Mouse (Mus musculus) E14TG2a.4 (cell line): ENCODE measurements around the gene Plxnd1.

Experiments used
- H3K27me3 ChIP-seq: 2 replicates; pipeline ENCODE4 v1.6.1; 2014; ENCODE audit warnings: low read length, control low read depth; ENCODE audit not compliant: insufficient read depth
- H3K36me3 ChIP-seq: 2 replicates; pipeline ENCODE4 v1.6.1; 2014; ENCODE audit warnings: low read length, control low read depth; ENCODE audit not compliant: insufficient read depth
- H3K4me1 ChIP-seq: replicated peaks from 2 replicates; pipeline ENCODE4 v1.6.1; 2014; ENCODE audit warnings: low read depth, low read length, control low read depth
- H3K4me3 ChIP-seq: replicated peaks from 2 replicates; pipeline ENCODE4 v1.5.1; 2014; ENCODE audit warnings: mild to moderate bottlenecking, low read length
- H3K9me3 ChIP-seq: 2 replicates; pipeline ENCODE4 v1.6.1; 2014; ENCODE audit warnings: low read length, control low read depth
- CTCF ChIP-seq: conservative IDR thresholded peaks from 2 replicates; pipeline ENCODE4 v1.5.1; 2014; ENCODE audit warnings: low read length
- NANOG ChIP-seq: IDR thresholded peaks from 2 replicates; pipeline ENCODE4 v1.6.1; 2014; ENCODE audit warnings: borderline replicate concordance, low read length, mixed read lengths
- POU5F1 ChIP-seq: IDR thresholded peaks from 2 replicates; pipeline ENCODE4 v1.6.1; 2014; ENCODE audit warnings: low read length, borderline replicate concordance

Gene Plxnd1

DNA sequence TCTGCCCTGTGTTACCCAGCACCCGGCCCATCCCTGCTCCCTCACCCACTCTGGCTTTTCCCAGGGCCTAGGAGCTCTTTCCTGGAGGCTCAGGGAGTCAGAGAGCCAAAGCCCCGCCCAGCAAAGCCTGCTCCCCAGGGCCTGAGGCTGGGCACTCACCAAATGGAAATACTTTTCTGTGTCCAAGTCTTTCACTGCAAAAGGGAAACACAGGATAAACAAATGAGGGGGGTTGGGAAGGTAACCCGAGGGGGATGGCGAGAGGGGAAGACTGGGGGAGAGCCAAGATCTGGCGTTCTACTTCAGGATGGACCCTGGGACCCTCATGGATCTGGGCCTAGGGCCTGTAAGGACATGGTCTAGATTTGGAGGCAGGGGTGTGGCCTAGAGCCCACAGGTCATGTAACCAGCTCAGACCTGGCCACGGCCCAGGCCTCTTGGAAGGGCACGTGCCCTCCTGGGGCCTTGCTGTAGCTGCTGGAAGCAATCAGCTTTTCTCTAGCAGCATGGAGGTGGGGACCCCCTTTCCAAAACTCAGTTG is 35.6 kb downstream of the Plxnd1 start:
- TF ChIP-seq CTCF: no peak
- TF ChIP-seq POU5F1: no peak
- no peak for TF ChIP-seq NANOG
- Histone ChIP-seq H3K4me3 (no peak overlapping the region), H3K27me3 (peaks cover 58% of the 10 kb centered on the region), H3K4me1 (peaks cover 38% of the 10 kb centered on the region), H3K36me3 (no peaks in the 10 kb centered on the region), H3K9me3 (no peaks in the 10 kb centered on the region)

DNA sequence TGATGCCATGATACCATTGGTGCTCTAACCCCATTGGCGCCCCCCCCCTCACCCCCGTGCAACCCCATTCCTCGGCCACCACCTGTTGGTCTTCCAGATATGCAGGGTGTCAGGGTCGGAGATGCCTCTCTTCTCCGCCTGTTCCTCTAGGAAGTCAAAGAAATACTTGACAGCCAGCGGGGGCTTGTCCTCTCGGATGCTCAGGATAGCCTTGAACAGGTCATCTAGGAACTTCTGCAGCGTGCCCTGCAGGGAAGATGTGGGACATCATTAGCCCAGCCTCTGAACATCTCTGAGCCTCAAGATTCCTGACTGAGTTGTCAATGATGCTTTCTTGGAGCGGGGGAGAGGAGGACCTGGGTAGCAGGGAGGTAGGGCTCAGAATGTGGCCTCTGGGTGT is 36.4 kb downstream of the Plxnd1 start:
- no peak overlapping the region for H3K4me3 ChIP-seq

DNA sequence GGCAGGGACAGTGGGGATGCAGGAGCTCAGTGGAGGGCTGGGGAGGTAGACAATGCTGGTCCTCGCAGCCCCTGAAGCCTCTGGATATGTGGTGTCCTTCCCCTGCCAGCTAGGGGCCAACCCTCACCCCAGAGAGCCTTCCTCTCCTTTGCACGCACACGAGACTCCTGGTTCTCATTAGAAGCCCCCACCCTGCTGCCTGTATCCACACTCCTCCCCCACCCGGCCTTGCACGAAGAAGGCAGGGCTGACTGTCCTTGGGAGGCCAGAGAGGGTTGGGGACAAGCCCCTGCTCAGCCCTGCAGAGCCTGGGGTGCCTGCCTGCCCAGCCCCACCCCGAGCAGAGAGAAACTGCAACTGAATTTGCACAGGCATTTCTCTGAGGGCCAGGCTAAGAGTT is 37.1 kb downstream of the Plxnd1 start:
- H3K9me3 ChIP-seq: no peaks in the 10 kb centered on the region
- no peak overlapping the region for H3K4me3 ChIP-seq

More for the DNA sequence above, 36.4 kb downstream of the Plxnd1 start:
- peaks cover 50% of the 10 kb centered on the region for H3K27me3 ChIP-seq
- H3K9me3 ChIP-seq: no peaks in the 10 kb centered on the region
- TF ChIP-seq CTCF (no peak), POU5F1 (no peak), NANOG (no peak)
- H3K4me1 ChIP-seq: peaks cover 31% of the 10 kb centered on the region
- no peaks in the 10 kb centered on the region for H3K36me3 ChIP-seq

DNA sequence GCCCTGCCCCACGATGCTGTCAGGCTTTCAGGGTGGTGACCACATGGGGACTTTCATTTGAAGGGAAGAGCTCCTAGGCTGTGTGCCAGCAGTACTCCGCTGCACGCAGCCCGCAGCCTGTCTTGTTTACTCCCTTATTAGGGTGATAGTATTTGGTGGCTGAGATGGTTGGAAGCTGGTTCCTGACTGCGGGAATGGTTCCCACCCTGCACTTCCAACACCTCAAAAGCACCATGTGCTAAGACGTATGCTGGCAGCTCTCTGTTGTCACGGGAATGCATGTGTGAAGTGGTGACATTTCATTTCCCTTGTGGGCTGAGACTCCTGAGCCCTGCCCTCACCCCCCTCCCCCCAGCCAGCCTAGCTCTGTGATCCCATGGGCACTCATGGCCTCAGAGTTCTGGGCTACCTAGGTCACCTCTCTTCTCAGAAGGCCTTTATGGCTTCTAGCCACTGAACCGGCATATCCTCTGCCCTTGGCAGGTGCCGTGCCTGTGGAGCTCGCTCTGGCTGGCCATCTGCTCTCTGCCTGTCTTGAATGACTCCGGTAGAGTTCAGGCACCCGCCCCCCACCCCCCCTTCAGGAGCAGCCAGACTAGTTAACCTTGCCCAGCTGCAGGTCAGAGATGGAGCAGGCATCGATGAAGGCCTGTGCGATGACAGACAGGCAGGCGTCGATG is 37.7 kb downstream of the Plxnd1 start:
- TF ChIP-seq NANOG (no peak), POU5F1 (no peak), CTCF (no peak)
- H3K4me3 ChIP-seq: no peak overlapping the region
- no peaks in the 10 kb centered on the region for H3K9me3 ChIP-seq
- peaks cover 17% of the 10 kb centered on the region for H3K4me1 ChIP-seq
- no peaks in the 10 kb centered on the region for H3K36me3 ChIP-seq
- H3K27me3 ChIP-seq: peaks cover 47% of the 10 kb centered on the region

More for the DNA sequence above, 37.1 kb downstream of the Plxnd1 start:
- Histone ChIP-seq H3K27me3 (peaks cover 45% of the 10 kb centered on the region), H3K4me1 (peaks cover 23% of the 10 kb centered on the region), H3K36me3 (no peaks in the 10 kb centered on the region)
- no peak for TF ChIP-seq CTCF
- no peak for TF ChIP-seq POU5F1
- no peak for TF ChIP-seq NANOG

DNA sequence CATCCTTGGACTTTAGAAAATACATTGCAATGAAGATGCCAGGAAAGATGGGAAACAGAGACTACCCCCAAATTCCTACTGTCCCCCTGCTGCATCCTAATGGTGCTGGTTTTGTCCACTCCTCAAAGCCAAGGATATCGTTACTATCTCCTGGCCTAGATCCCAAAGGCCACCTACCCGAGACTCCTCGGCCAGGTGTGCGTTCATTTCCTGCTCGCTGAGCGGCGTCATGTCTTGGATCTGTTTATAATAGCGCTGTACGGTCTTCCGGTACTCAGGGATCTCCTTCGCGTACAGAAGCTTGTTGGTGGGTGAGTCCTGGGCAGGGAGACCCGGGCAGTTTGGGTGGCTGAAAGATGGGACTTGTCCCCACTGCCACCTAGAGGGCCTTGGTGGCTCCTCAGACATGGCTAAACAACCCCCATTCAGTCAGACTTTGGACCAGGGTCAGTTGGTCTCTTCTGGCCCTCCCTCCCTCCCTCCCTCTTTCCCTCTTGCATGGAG is 38.3 kb downstream of the Plxnd1 start:
- H3K4me3 ChIP-seq: no peak overlapping the region
- no peak for TF ChIP-seq NANOG
- no peak for TF ChIP-seq CTCF
- TF ChIP-seq POU5F1: no peak
- peaks cover 13% of the 10 kb centered on the region for H3K4me1 ChIP-seq
- H3K27me3 ChIP-seq: peaks cover 41% of the 10 kb centered on the region
- H3K36me3 ChIP-seq: no peaks in the 10 kb centered on the region
- no peaks in the 10 kb centered on the region for H3K9me3 ChIP-seq

DNA sequence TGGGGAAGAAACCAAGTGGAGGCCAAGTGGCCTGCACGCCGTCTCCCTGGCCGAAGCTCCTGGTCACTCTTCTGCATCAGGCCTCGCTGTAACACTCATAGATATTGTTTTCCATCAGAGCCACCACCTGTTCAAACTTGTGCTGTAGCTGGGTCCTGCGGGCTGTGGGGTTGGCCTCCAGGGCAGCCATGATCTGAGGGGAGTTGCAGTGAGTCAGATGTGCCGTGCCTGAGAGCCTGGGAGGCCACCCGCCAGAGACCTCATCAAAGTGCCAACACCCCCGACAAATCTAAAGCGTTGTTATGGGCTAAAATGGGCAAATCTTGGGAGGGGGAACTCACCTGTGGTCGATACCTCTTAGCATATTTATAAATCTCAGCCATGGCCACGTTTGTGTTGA is 39.1 kb downstream of the Plxnd1 start:
- H3K9me3 ChIP-seq: no peaks in the 10 kb centered on the region
- TF ChIP-seq NANOG (no peak), CTCF (no peak), POU5F1 (no peak)
- H3K36me3 ChIP-seq: no peaks in the 10 kb centered on the region
- peaks cover 13% of the 10 kb centered on the region for H3K4me1 ChIP-seq
- H3K27me3 ChIP-seq: peaks cover 34% of the 10 kb centered on the region
- no peak overlapping the region for H3K4me3 ChIP-seq

DNA sequence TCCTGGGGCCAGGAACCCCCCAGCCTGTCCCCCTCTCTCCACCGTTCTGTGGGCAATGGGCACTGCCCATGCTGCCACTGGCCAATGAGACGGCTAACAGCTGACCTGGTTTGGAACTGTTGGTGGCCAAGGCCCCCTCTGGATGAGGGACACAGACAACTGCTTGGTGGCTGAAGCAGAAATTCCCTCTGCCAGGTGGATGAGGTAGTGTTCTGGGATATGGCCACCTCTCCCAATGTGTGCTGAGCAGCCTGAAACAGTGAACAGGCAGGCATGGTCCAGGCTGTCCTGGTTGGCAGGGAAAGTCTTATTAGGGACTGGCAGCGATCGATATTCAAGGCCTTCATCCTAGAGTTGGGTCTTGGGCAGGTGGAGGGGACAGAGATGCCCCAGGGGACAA is 39.6 kb downstream of the Plxnd1 start:
- H3K36me3 ChIP-seq: no peaks in the 10 kb centered on the region
- TF ChIP-seq POU5F1 (no peak), NANOG (no peak), CTCF (no peak)
- H3K4me3 ChIP-seq: no peak overlapping the region
- peaks cover 29% of the 10 kb centered on the region for H3K27me3 ChIP-seq
- H3K9me3 ChIP-seq: no peaks in the 10 kb centered on the region
- peaks cover 13% of the 10 kb centered on the region for H3K4me1 ChIP-seq

DNA sequence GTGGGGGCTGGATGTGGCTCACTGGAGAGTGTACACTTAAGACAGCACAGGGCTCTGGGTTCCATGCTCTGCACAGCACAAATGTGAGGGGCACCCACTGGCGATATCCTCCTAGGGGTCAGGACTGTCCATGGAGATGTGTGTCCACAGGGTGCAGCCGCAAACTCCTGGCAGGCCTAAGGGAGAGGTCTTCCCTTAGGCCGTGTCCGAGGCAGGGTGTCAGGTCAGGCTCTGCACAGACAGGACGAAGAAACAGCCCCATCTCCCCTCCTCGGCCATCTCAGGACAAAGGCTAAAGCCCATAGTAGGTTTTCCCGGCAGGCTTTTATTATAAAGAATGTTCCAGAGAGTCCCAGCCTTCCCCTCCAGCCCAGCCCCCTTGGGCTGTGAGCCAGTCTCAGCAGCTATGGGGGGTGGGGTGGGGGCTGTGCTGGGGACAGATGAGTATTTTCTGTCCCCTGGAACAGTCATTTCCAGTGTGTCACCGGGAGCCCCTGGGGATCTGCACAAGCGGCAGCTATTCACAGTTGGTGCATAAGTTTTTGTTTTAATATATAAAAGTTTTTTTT is 40.2 kb downstream of the Plxnd1 start:
- H3K27me3 ChIP-seq: peaks cover 32% of the 10 kb centered on the region
- peaks cover 13% of the 10 kb centered on the region for H3K4me1 ChIP-seq
- H3K36me3 ChIP-seq: no peaks in the 10 kb centered on the region
- H3K4me3 ChIP-seq: no peak overlapping the region
- TF ChIP-seq NANOG: no peak
- no peak for TF ChIP-seq CTCF
- no peak for TF ChIP-seq POU5F1
- no peaks in the 10 kb centered on the region for H3K9me3 ChIP-seq
